Mouse (Mus musculus) testis, adult 2 months (tissue): ENCODE data around the gene Trappc10.

Experiments used
- CTCF ChIP-seq: fragments of 200-500 bp; IDR thresholded peaks from 2 replicates; pipeline ENCODE4 v1.5.1; 2012; ENCODE audit warnings: low read depth, mild to moderate bottlenecking, inconsistent platforms, low read length, moderate library complexity; ENCODE audit not compliant: control insufficient read depth, insufficient read depth, insufficient replicate concordance
- POLR2A ChIP-seq: fragments of 200-500 bp; IDR thresholded peaks from 2 replicates; pipeline ENCODE4 v1.6.1; 2012; ENCODE audit warnings: low read depth, mild to moderate bottlenecking, inconsistent platforms, low read length, moderate library complexity; ENCODE audit not compliant: control insufficient read depth

GRCm38 (mm10) chr10:78284812-78285211, 40.4 kb upstream of the Trappc10 start:
- TF ChIP-seq POLR2A (no peak), CTCF (no peak)
